Mouse (Mus musculus) spleen, postnatal 36 days (tissue): ENCODE results near the gene Efcab1.
"Not testable (repeated sequence)": the region's sequence is repeated elsewhere in the genome, so short reads cannot be mapped to it uniquely, and the experiment has no call there.

Experiments used
- DNase-seq, 2 experiments: peaks; one replicate each; pipeline ENCODE4 v3.0.0; 2022; ENCODE audit warnings: low spot score in 2 of 2, mixed read lengths in 1 of 2

The Efcab1 gene

GRCm38 (mm10) chr16:14906393-14907100, at the start of gene Efcab1:
Gene Efcab1 (plus strand): TSS chr16:14906606.
- no peak for DNase-seq

DNA sequence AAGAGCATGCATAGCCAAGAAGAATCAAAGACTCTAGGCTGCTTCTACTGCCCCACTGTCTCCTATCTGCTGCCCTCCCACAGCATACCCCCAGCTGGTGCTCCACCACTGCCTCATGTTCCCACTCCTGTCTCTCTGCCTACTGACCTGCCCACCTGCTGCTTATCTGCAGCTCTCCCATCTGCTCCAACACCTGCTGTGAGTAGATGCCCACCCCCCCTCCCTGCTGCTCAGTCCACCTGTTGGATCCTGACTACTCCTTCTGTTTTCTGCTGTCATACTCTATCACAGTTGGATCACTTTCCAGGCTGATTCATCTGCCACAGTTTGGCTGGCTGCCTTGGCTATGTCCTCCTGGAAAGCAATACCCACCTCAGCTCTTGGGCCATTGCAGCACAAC, 47.0 kb upstream of the Efcab1 start:
- DNase-seq: no peak

- no peak for DNase-seq
These were observed 21.5 kb upstream of the Efcab1 start for GRCm38 (mm10) chr16:14884916-14885315.

- no peak for DNase-seq
These were observed 21.0 kb upstream of the Efcab1 start for GRCm38 (mm10) chr16:14885372-14885771.

DNA sequence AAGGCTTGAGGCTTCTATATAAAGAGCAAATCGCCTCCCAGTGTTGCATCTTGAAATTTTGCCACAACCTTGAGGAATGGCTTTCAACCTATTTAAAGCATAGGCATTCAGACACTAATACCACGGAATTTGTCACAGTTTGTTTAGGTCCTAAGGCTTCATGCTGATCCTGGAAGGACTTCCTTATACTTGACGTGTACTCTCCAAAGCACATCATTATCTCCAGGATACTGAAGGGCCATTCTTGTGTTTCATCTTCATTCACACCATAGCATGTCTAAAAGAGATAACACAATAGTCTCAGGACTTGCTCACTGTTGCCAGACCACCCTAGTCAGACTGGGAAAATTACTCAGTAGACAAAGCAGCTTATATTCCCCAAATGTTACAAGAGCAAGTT, 13.9 kb upstream of the Efcab1 start:
- DNase-seq: no peak

- no peak for DNase-seq
These were observed 12.5 kb upstream of the Efcab1 start for GRCm38 (mm10) chr16:14893864-14894263.

- no peak for DNase-seq
These were observed 11.7 kb upstream of the Efcab1 start for GRCm38 (mm10) chr16:14894713-14895112.

GRCm38 (mm10) chr16:14895543-14895942, 10.9 kb upstream of the Efcab1 start:
- no peak for DNase-seq

DNA sequence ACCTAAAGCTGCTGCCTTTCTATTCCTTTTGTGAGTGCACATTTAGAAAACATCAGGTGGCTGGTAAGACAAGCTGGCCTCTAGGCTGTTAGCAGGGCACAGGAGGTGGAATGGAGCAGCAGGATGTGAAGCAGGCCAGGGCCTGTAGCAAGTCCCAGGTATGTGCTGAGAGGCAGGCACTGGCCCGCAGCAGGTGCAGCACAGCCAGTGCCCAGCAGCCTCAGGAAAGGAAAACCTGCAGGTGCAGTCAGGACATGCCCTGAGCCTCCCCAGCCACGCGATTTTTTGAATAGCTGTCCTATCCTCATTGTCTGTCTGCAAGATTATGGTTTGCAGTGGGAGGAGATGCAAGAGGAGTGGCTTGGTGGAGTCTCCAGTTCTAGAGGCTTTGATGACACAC, 24.3 kb downstream of the Efcab1 start:
- DNase-seq: not testable (repeated sequence)

- DNase-seq: not testable (repeated sequence)
These were observed 30.2 kb downstream of the Efcab1 start for GRCm38 (mm10) chr16:14936478-14937166.

GRCm38 (mm10) chr16:14939552-14939951, 33.1 kb downstream of the Efcab1 start:
- no peak for DNase-seq

GRCm38 (mm10) chr16:14939994-14940715, 33.7 kb downstream of the Efcab1 start:
- no peak for DNase-seq

DNA sequence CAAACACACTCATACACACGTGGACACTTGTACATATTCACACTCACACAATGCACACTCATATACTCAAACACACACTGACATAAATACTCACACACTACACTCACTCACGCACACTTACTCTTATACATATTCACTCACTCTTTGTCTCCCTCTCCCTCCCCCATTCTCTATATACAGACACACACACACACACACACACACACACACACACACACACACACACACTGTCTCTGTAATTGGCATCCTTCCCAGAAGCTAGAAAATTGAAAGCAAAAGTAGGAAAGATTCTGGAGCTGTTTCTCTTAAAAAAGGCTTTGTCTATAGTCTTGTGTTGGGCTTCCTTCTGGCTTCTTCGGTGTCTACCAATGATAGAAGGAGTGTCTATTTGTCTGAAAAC, 34.5 kb downstream of the Efcab1 start:
- DNase-seq: no peak

DNA sequence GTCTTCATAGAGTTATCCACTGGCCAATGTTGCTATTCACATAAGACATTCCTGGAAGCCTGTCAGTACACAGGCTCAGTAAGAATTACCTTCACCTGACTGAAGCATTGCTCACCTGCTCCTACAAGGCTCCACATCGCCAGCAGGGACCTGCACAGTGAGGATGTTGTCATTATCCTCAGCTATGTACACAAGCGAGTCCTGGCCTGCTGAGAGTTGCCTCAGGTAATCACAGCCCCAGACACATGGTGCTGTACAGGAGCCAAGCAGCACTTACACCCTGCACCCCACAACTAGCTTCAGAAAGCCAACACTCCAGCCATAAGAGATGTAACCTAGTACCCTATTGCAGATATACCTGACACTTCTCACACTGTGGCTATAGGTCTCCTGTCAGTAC, 37.1 kb downstream of the Efcab1 start:
- DNase-seq: no peak

- DNase-seq: not testable (repeated sequence)
These were observed 41.2 kb downstream of the Efcab1 start for GRCm38 (mm10) chr16:14947561-14947960.

DNA sequence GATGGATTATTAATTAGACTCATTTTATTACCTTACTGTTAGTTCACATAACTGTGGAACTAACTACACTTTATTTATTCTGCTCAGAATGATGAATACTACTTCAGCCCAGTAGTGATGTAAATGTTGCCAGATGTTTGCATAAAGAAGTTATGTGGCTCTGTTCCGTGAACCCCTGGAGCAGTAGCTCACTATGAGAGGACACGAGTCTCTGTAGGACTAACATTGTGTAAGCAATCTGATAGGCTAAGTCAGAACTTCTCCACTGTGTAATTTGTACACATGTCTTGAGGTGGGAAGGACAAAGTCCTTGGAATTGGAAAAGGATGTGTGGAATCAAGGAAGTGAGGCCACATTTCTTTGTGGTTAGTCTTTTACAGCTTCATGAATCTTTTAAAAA, 45.5 kb downstream of the Efcab1 start:
- DNase-seq: no peak

DNA sequence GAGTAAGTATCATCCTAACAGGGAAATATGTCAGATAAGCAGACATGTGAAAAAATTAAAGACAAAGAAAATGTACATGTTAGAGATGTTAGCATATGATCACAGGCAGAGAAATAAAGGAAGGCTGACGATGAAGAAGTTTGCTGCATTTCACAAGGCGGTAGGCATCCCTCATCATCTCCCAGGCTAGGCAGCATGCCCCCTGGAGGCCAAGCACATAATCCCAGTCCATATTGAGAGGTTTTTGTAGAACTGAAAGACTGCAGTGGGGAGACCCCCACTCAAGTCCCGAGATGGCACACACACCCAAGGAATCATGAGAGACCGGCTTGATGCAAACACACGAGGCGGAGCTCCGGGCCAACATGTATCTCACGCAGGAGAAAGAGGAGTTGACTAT, 53.3 kb downstream of the Efcab1 start:
- DNase-seq: no peak

DNA sequence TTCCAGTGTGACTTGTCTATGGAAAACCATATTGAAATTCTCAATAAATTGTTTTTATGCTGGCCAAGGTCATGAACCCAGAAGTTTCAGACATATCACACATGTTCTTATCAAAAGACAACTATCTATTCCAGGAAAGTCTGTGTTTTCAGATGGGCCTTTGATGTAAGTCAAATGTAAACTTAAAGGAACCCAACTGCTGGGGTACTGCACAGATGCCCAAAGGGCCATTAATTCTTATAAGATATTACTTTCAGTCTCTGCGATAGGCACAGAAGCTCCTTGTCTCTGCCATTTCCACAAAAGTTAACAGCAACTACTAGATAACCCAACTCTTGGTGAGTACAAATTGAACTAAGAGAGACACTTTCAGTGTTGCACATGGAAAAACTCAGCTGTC, 67.3 kb downstream of the Efcab1 start:
- no peak for DNase-seq

DNA sequence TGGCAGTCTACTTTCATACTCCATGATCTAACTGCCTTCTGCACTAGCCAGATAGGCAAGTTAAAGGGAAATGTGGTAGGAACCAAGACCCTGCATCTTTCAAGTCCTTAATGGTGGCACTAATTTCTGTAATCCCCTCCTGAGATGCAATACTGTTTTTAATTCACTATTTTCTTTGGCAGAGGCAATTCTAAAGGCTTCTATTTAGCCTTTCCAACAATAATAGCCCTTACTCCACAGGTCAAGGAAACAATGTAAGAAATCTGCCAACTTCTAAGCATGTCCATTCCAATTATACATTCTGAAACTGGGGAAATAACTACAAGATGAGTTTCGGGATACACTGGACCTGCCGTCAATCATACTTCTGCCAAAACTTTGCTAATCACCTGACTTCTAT, 72.8 kb downstream of the Efcab1 start:
- no peak for DNase-seq

DNA sequence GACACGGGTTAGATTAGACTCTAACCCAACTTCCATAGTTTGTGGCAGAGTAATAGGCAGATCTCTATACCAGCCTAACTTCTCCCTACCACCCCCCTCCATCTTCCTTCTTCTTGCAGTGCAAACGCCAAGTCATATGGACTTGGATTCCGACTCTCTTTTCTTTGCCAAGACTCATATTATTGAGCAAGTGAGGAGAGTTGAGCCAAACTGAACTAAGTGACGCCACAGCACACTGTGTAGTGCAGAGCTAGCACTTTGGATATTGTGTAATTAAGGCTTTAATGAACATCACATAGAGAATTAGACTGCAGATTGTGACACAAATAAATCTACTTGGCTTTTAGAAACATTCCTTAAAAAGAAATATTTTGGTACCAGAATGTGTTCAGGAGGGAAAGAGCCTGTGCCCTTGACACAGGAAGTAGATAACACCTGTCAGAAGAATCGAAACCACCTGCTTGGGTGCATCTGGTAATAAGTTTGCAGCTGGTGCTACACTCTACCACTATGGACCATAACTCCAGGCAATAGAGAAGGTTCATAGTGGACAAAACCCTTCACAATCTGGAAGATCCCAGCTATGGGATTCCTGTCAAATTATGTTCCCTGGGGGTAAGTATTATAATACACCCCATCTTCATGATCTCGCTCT, 83.3 kb downstream of the Efcab1 start:
- no peak for DNase-seq

- no peak for DNase-seq
These were observed 84.6 kb downstream of the Efcab1 start for GRCm38 (mm10) chr16:14991001-14991400.

DNA sequence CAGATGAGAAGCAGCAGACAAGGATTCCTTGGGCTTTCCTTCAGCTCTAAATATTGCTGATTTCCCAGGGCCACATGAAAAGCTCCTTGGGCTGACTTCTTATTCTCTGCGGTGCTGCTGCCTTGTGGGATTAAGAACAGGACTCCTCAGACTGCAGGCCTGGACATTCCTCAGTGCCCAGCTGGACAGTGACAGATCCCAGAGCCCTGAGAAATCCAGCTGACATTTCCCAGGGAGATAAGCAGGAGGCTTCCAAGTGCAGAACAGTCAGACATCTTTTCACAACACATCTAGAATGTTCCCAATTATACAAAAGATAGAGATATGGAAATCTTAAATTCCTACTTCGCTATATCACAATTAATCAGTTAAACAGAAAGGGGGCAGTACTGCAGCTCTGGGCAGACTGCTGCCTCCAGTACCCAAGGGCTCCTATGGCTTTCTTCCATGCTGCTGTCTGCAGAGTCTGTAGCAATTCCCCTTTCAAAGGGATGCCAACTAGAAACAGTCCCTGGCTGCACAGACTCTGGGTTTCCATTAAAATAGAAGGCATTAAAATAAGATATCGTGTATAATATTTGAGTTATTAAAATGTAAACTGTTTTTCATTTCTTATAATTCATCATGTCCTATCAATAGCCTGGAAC, 86.2 kb downstream of the Efcab1 start:
- DNase-seq: no peak
